Mouse (Mus musculus): ENCODE data around the gene Naa20. TPM values are rescaled to one million over a fixed set of nuclear protein-coding genes. Genes with fewer than 3 reads are reported as not detected.

Gene Naa20
- polyA plus RNA-seq, 1 experiment: 41.7 TPM

DNA sequence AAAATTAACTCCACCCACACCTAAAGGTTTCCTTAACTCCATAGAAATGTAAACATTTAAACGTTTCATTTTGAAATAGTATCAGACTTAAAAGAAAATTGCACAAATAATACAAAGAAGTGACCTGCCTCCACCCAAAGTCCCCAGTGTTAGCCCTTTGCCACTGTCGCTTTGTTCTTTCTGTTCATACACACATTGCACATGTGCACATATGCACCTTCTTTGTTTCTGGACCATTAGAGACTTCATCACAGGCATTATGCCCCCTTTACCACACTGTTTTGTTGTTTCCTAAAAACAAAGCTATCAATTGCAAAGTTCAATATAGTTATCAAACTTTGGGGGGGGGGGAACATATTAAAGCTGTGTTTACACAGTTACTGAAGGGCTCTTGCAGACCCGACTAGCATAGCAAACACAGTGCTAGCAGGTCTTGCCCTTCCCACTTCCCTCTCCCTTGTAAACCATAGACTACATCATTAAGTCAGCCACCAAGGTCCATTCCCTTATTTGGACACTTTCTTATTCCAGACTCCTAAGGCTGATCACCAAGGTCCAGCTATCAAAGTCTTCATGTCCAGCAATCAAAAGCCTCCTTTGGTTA is 26.9 kb upstream of the Naa20 start:
- TF ChIP-seq USF1 (IDR thresholded peaks at IDR 0.05; ENCODE audit: low read depth) (no peak), MYOD1 (IDR thresholded peaks at IDR 0.05; ENCODE audit: control insufficient read depth in 1 of 3, insufficient read length in 2 of 3, low read depth in 2 of 3) (no peak), POLR2AphosphoS2 (IDR thresholded peaks at IDR 0.05; ENCODE audit: insufficient read length, low read depth) (no peak), MYOG (IDR thresholded peaks at IDR 0.05; ENCODE audit: control insufficient read depth in 1 of 3, insufficient read depth in 1 of 3, insufficient read length in 2 of 3, low read depth in 2 of 3) (no peak), MAX (IDR thresholded peaks at IDR 0.05; ENCODE audit: low read depth) (no peak), POLR2A (IDR thresholded peaks at IDR 0.05; ENCODE audit: insufficient read length, low read depth) (no peak), TCF12 (IDR thresholded peaks at IDR 0.05; ENCODE audit: insufficient read depth, poor library complexity, severe bottlenecking) (no peak), CEBPB (IDR thresholded peaks at IDR 0.05; ENCODE audit: insufficient read depth, poor library complexity, severe bottlenecking) (no peak), REST (IDR thresholded peaks at IDR 0.05; ENCODE audit: insufficient read depth, insufficient read length) (no peak), SRF (IDR thresholded peaks at IDR 0.05; ENCODE audit: control insufficient read depth, insufficient read length, low read depth) (no peak)
- H3K79me2 ChIP-seq (ENCODE audit: control insufficient read depth, insufficient read depth): peaks cover 21% of the 10 kb centered on the region
- peaks cover 5% of the 10 kb centered on the region for H3K36me3 ChIP-seq (ENCODE audit: control insufficient read depth, insufficient read depth)
- H3K27me3 ChIP-seq (ENCODE audit: control insufficient read depth, insufficient read depth, insufficient read length): no peaks in the 10 kb centered on the region
- no peak overlapping the region for H3K4me2 ChIP-seq (ENCODE audit: low read depth)
- no peak overlapping the region for H3K4me3 ChIP-seq
- H3ac ChIP-seq (ENCODE audit: control insufficient read depth, insufficient read length): no peak overlapping the region

DNA sequence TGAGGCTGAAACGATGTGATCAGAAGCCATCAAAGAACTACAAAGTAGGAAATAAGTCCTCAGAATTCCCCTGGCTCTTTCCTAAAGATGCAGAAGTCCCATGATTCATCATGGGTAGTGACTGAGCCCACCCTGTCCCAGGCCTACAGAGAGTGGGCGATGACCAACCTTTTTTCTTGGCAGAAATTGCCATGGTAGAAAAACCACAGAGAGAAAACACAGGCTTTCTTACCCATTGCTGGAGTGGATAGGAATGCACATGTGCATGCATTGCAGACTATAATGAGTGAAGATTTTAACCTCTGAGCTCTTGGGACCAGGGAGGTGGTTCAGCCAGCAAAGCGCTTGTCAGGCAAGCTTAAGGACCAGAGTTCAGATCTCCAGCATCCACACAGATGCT is 24.7 kb upstream of the Naa20 start:
- Histone ChIP-seq H3K79me2 (ENCODE audit: control insufficient read depth, insufficient read depth) (peaks cover 21% of the 10 kb centered on the region), H3K36me3 (ENCODE audit: control insufficient read depth, insufficient read depth) (peaks cover 5% of the 10 kb centered on the region), H3K4me3 (no peak overlapping the region), H3K4me2 (ENCODE audit: low read depth) (no peak overlapping the region), H3ac (ENCODE audit: control insufficient read depth, insufficient read length) (no peak overlapping the region), H3K27me3 (ENCODE audit: control insufficient read depth, insufficient read depth, insufficient read length) (no peaks in the 10 kb centered on the region)
- no peak for TF ChIP-seq TCF12 (IDR thresholded peaks at IDR 0.05; ENCODE audit: insufficient read depth, poor library complexity, severe bottlenecking)
- no peak for TF ChIP-seq CEBPB (IDR thresholded peaks at IDR 0.05; ENCODE audit: insufficient read depth, poor library complexity, severe bottlenecking)
- TF ChIP-seq USF1 (IDR thresholded peaks at IDR 0.05; ENCODE audit: low read depth): no peak
- TF ChIP-seq TCF3 (IDR thresholded peaks at IDR 0.05; ENCODE audit: insufficient read length, low read depth): no peak
- no peak for TF ChIP-seq SRF (IDR thresholded peaks at IDR 0.05; ENCODE audit: control insufficient read depth, insufficient read length, low read depth)
- no peak for TF ChIP-seq MAX (IDR thresholded peaks at IDR 0.05; ENCODE audit: low read depth)

DNA sequence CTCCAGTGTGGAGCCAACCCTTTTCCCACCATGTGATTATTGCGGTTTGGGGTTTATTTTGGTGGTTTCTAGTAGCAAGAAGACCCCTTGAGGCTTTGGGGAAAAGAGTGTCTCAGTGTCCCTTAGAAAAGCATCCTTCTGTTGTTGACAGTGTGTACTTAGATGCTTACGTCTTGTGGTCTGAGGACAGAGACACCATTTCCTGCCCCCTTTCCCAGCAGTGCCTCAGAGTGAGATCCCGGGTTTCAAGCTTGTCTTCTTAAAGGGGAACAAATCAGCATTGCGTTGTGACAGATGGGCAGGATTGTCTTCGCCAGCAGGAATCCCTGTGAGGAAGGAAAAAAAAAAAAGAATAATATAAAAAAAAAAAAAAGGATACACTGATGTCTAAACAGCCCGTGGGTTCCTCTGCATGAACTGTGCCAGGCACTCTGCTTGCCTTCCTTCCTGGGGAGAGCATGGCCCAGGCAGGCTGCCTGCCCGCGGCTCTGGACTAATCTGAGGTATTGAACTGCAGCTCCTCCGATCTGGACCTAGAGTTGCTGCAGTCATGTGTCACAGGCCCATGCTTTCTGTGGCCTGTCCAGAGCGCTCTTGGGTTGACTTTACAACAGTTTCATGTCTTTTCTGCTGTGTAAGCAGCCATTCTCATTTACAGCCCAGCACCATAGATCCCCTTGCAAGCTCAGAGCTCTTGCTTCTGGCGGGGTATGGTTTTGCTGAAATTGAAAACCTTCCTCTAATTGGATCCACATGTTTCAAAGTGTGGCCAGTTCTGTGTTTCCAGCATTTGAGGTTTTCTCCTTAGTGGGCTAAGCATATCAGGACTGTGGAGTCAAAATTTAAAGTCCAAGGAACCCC is 20.8 kb upstream of the Naa20 start:
- H3K27me3 ChIP-seq (ENCODE audit: control insufficient read depth, insufficient read depth, insufficient read length): no peaks in the 10 kb centered on the region
- no peak overlapping the region for H3K4me3 ChIP-seq
- peaks cover 4% of the 10 kb centered on the region for H3K79me2 ChIP-seq (ENCODE audit: control insufficient read depth, insufficient read depth)
- H3ac ChIP-seq (ENCODE audit: control insufficient read depth, insufficient read length): no peak overlapping the region
- TF ChIP-seq MYOD1 (IDR thresholded peaks at IDR 0.05; ENCODE audit: control insufficient read depth in 1 of 3, insufficient read length in 2 of 3, low read depth in 2 of 3): no peak
- no peak for TF ChIP-seq POLR2AphosphoS2 (IDR thresholded peaks at IDR 0.05; ENCODE audit: insufficient read length, low read depth)
- TF ChIP-seq USF1 (IDR thresholded peaks at IDR 0.05; ENCODE audit: low read depth): no peak
- TF ChIP-seq POLR2A (IDR thresholded peaks at IDR 0.05; ENCODE audit: insufficient read length, low read depth): no peak
- TF ChIP-seq CEBPB (IDR thresholded peaks at IDR 0.05; ENCODE audit: insufficient read depth, poor library complexity, severe bottlenecking): no peak
- no peak for TF ChIP-seq MAX (IDR thresholded peaks at IDR 0.05; ENCODE audit: low read depth)
- TF ChIP-seq TCF3 (IDR thresholded peaks at IDR 0.05; ENCODE audit: insufficient read length, low read depth): no peak
- no peak for TF ChIP-seq TCF12 (IDR thresholded peaks at IDR 0.05; ENCODE audit: insufficient read depth, poor library complexity, severe bottlenecking)
- no peak for TF ChIP-seq MYOG (IDR thresholded peaks at IDR 0.05; ENCODE audit: control insufficient read depth in 1 of 3, insufficient read depth in 1 of 3, insufficient read length in 2 of 3, low read depth in 2 of 3)
- no peak for TF ChIP-seq SRF (IDR thresholded peaks at IDR 0.05; ENCODE audit: control insufficient read depth, insufficient read length, low read depth)
- no peak for TF ChIP-seq E2F4 (IDR thresholded peaks at IDR 0.05; ENCODE audit: insufficient read depth)
- no peak for TF ChIP-seq REST (IDR thresholded peaks at IDR 0.05; ENCODE audit: insufficient read depth, insufficient read length)
- peaks cover 13% of the 10 kb centered on the region for H3K36me3 ChIP-seq (ENCODE audit: control insufficient read depth, insufficient read depth)
- H3K4me2 ChIP-seq (ENCODE audit: low read depth): peak overlapping the region; percentile 42

DNA sequence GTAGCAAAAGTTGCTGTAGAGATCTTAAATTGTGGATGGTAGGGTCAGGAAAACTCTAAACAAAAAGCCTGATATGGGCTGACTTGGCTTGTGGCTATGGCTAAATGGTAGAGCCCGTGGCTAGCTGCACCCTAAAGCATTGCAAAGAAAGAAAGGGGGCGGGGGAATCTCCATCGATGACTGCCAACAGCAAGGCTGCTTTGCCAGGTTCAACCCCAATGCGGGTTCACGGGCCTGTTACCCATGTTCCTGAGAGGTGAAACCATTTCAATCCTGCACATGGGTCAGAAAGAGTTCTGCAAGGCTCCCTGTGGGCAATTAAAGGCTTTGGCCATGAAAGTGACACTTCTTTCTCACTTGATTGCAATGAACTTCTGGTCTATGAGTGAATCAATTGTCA is 20.0 kb upstream of the Naa20 start:
- no peak overlapping the region for H3K4me2 ChIP-seq (ENCODE audit: low read depth)
- TF ChIP-seq POLR2AphosphoS2 (IDR thresholded peaks at IDR 0.05; ENCODE audit: insufficient read length, low read depth) (no peak), USF1 (IDR thresholded peaks at IDR 0.05; ENCODE audit: low read depth) (no peak), REST (IDR thresholded peaks at IDR 0.05; ENCODE audit: insufficient read depth, insufficient read length) (no peak), MAX (IDR thresholded peaks at IDR 0.05; ENCODE audit: low read depth) (no peak), TCF12 (IDR thresholded peaks at IDR 0.05; ENCODE audit: insufficient read depth, poor library complexity, severe bottlenecking) (no peak), CEBPB (IDR thresholded peaks at IDR 0.05; ENCODE audit: insufficient read depth, poor library complexity, severe bottlenecking) (no peak), MYOG (IDR thresholded peaks at IDR 0.05; ENCODE audit: control insufficient read depth in 1 of 3, insufficient read depth in 1 of 3, insufficient read length in 2 of 3, low read depth in 2 of 3) (no peak), E2F4 (IDR thresholded peaks at IDR 0.05; ENCODE audit: insufficient read depth) (no peak), POLR2A (IDR thresholded peaks at IDR 0.05; ENCODE audit: insufficient read length, low read depth) (no peak), MYOD1 (IDR thresholded peaks at IDR 0.05; ENCODE audit: control insufficient read depth in 1 of 3, insufficient read length in 2 of 3, low read depth in 2 of 3) (no peak), TCF3 (IDR thresholded peaks at IDR 0.05; ENCODE audit: insufficient read length, low read depth) (no peak), SRF (IDR thresholded peaks at IDR 0.05; ENCODE audit: control insufficient read depth, insufficient read length, low read depth) (no peak)

More for the DNA sequence above, 20.0 kb upstream of the Naa20 start:
- no peaks in the 10 kb centered on the region for H3K27me3 ChIP-seq (ENCODE audit: control insufficient read depth, insufficient read depth, insufficient read length)
- no peak overlapping the region for H3ac ChIP-seq (ENCODE audit: control insufficient read depth, insufficient read length)
- no peak overlapping the region for H3K4me3 ChIP-seq
- peaks cover 4% of the 10 kb centered on the region for H3K79me2 ChIP-seq (ENCODE audit: control insufficient read depth, insufficient read depth)
- peaks cover 22% of the 10 kb centered on the region for H3K36me3 ChIP-seq (ENCODE audit: control insufficient read depth, insufficient read depth)
